Mouse (Mus musculus) granulocyte monocyte progenitor cell, adult 5-6 weeks (primary cell): ENCODE data around the gene Spin2d. TPM values are rescaled to one million over a fixed set of nuclear protein-coding genes. Genes with fewer than 3 reads are reported as not detected.
"Not testable (repeated sequence)": the region's sequence is repeated elsewhere in the genome, so short reads cannot be mapped to it uniquely, and the experiment has no call there.

Source experiments
- ATAC-seq: replicated peaks from 2 replicates; pipeline ENCODE4 v1.8.0; 2016; ENCODE audit warnings: mild to moderate bottlenecking, moderate TSS enrichment, inconsistent platforms; ENCODE audit not compliant: poor library complexity, severe bottlenecking
- total RNA-seq, 2 experiments: library from RNA; stranded (forward) in 1 of 2; stranded (reverse) in 1 of 2; fragments of 200-712, 200-1000 nt in 1 of 2; fragments of >200 nt in 1 of 2; fragmentation: Nextera tagmentation in 1 of 2; gene quantifications; 2 replicates each; pipeline ENCODE4 v1.2.3; 2014 to 2017

Spin2d gene
- total RNA-seq (2014; fragmentation: Nextera tagmentation) (not detected in 2 replicates), total RNA-seq (2017) (1.6 TPM in 1 of 2 replicates, not detected in the other)

GRCm38 (mm10) chrX:73176889-73177288 lies at the start of gene Spin2d:
TSS of gene Spin2d (minus strand) at chrX:73176989.
- ATAC-seq, result not testable (repeated sequence)

GRCm38 (mm10) chrX:73225365-73225764 lies 48.6 kb upstream of the Spin2d start:
- ATAC-seq, result no peak

GRCm38 (mm10) chrX:73213819-73214564 lies 37.2 kb upstream of the Spin2d start, which contains the start of gene Xlr4b:
TSS of gene Xlr4b (plus strand) at chrX:73214333.
- ATAC-seq, result peak; percentile 27; the same call in 1 of the 2 replicates

- peak; percentile 66 for ATAC-seq
Measured at GRCm38 (mm10) chrX:73191934-73192333, 15.1 kb upstream of the Spin2d start, which contains the start of gene Xlr3b. TSS of gene Xlr3b (plus strand) at chrX:73192207.

GRCm38 (mm10) chrX:73149350-73149749 lies 27.4 kb downstream of the Spin2d start, which contains the start of gene DXBay18:
TSS of gene DXBay18 (minus strand) at chrX:73149450.
- ATAC-seq, result not testable (repeated sequence)

- ATAC-seq, result not testable (repeated sequence)
Measured at GRCm38 (mm10) chrX:73148496-73148895, 28.3 kb downstream of the Spin2d start, which contains the start of gene Xlr5b. TSS of gene Xlr5b (plus strand) at chrX:73148796.

- peak; percentile 95 for ATAC-seq
Measured at GRCm38 (mm10) chrX:73143218-73143618, 33.6 kb downstream of the Spin2d start.

Other genes with a start within 250 kb of the Spin2d start
- not detected in 2 replicates for gene Zfp185, start 189.7 kb downstream of the Spin2d start, total RNA-seq (2014; fragmentation: Nextera tagmentation)
- not detected in 2 replicates for gene Zfp185, start 189.7 kb downstream of the Spin2d start, total RNA-seq (2017)
- gene Pnma5, start 139.9 kb downstream of the Spin2d start, total RNA-seq (2014; fragmentation: Nextera tagmentation), result not detected in 2 replicates
- gene Pnma5, start 139.9 kb downstream of the Spin2d start, total RNA-seq (2017), result not detected in 2 replicates
- not detected in 2 replicates for gene Pnma3, start 112.2 kb downstream of the Spin2d start, total RNA-seq (2014; fragmentation: Nextera tagmentation)
- not detected in 2 replicates for gene Pnma3, start 112.2 kb downstream of the Spin2d start, total RNA-seq (2017)
- gene Xlr4a, start 94.5 kb downstream of the Spin2d start, total RNA-seq (2014; fragmentation: Nextera tagmentation), result 23.8 and 24.8 TPM in 2 replicates
- 10.9 and 14.2 TPM in 2 replicates for gene Xlr4a, start 94.5 kb downstream of the Spin2d start, total RNA-seq (2017)
- 1.8 and 8.5 TPM in 2 replicates for gene Xlr3a, start 79.9 kb downstream of the Spin2d start, total RNA-seq (2014; fragmentation: Nextera tagmentation)
- 4.2 and 6.0 TPM in 2 replicates for gene Xlr3a, start 79.9 kb downstream of the Spin2d start, total RNA-seq (2017)
- not detected in 2 replicates for gene Gm14685, start 59.9 kb downstream of the Spin2d start, total RNA-seq (2014; fragmentation: Nextera tagmentation)
- not detected in 2 replicates for gene Gm14685, start 59.9 kb downstream of the Spin2d start, total RNA-seq (2017)
- not detected in 2 replicates for gene Xlr5b, start 28.2 kb downstream of the Spin2d start, total RNA-seq (2014; fragmentation: Nextera tagmentation)
- gene Xlr5b, start 28.2 kb downstream of the Spin2d start, total RNA-seq (2017), result not detected in 2 replicates
- gene DXBay18, start 27.5 kb downstream of the Spin2d start, total RNA-seq (2014; fragmentation: Nextera tagmentation), result not detected in 2 replicates
- not detected in 2 replicates for gene DXBay18, start 27.5 kb downstream of the Spin2d start, total RNA-seq (2017)
- 1.3 and 16.8 TPM in 2 replicates for gene Xlr3b, start 15.2 kb upstream of the Spin2d start, total RNA-seq (2014; fragmentation: Nextera tagmentation)
- 7.8 and 7.9 TPM in 2 replicates for gene Xlr3b, start 15.2 kb upstream of the Spin2d start, total RNA-seq (2017)
- 17.1 and 17.2 TPM in 2 replicates for gene Xlr4b, start 37.3 kb upstream of the Spin2d start, total RNA-seq (2014; fragmentation: Nextera tagmentation)
- 13.2 and 15.7 TPM in 2 replicates for gene Xlr4b, start 37.3 kb upstream of the Spin2d start, total RNA-seq (2017)
- 2.3 and 5.9 TPM in 2 replicates for gene F8a, start 51.3 kb upstream of the Spin2d start, total RNA-seq (2014; fragmentation: Nextera tagmentation)
- gene F8a, start 51.3 kb upstream of the Spin2d start, total RNA-seq (2017), result 3.9 and 4.2 TPM in 2 replicates
- gene Xlr4c, start 66.1 kb upstream of the Spin2d start, total RNA-seq (2014; fragmentation: Nextera tagmentation), result 2.9 and 13.5 TPM in 2 replicates
- 5.9 and 8.6 TPM in 2 replicates for gene Xlr4c, start 66.1 kb upstream of the Spin2d start, total RNA-seq (2017)
- not detected in 2 replicates for gene Xlr3c, start 88.4 kb upstream of the Spin2d start, total RNA-seq (2014; fragmentation: Nextera tagmentation)
- not detected in 2 replicates for gene Xlr3c, start 88.4 kb upstream of the Spin2d start, total RNA-seq (2017)
- gene Xlr5a, start 116.0 kb upstream of the Spin2d start, total RNA-seq (2014; fragmentation: Nextera tagmentation), result not detected in 2 replicates
- not detected in 2 replicates for gene Xlr5a, start 116.0 kb upstream of the Spin2d start, total RNA-seq (2017)
- gene Xlr5c, start 116.0 kb upstream of the Spin2d start, total RNA-seq (2014; fragmentation: Nextera tagmentation), result not detected in 2 replicates
- gene Xlr5c, start 116.0 kb upstream of the Spin2d start, total RNA-seq (2017), result not detected in 2 replicates
- not detected in 2 replicates for gene Gm45015, start 159.9 kb upstream of the Spin2d start, total RNA-seq (2014; fragmentation: Nextera tagmentation)
- not detected in 2 replicates for gene Gm45015, start 159.9 kb upstream of the Spin2d start, total RNA-seq (2017)
- 8.5 and 11.9 TPM in 2 replicates for gene Zfp275, start 165.6 kb upstream of the Spin2d start, total RNA-seq (2014; fragmentation: Nextera tagmentation)
- gene Zfp275, start 165.6 kb upstream of the Spin2d start, total RNA-seq (2017), result 7.9 and 8.1 TPM in 2 replicates
- gene Gm18336, start 221.7 kb upstream of the Spin2d start, total RNA-seq (2014; fragmentation: Nextera tagmentation), result not detected in 2 replicates
- gene Gm18336, start 221.7 kb upstream of the Spin2d start, total RNA-seq (2017), result not detected in 2 replicates
- not detected in 2 replicates for gene Zfp92, start 234.1 kb upstream of the Spin2d start, total RNA-seq (2014; fragmentation: Nextera tagmentation)
- gene Zfp92, start 234.1 kb upstream of the Spin2d start, total RNA-seq (2017), result not detected in 2 replicates